Mouse (Mus musculus): Measurements from ENCODE around the gene Sacm1l. TPM values are rescaled to one million over a fixed set of nuclear protein-coding genes. Genes with fewer than 3 reads are reported as not detected.

The Sacm1l gene
- polyA plus RNA-seq, 1 experiment from 2014 or later, result 48.2 TPM

DNA sequence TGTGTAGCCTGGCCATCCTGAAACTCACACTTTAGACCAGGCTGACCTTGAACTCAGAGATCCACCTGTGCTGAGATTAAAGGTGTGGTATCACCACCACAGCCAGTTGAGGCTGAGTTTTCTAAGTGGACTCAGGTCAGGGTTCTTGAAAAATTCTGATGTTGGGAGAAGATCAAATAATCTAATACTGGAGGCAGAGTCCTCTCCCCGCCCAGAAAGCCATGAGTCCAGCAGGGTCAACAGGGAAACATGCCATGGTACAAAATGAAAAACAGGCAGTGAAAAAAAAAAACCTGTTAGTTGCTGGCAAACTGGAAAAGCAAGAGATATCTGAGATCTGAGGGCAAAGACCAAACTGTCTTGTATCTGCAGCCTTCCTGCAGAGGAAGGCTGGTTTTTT, 110.5 kb downstream of the Sacm1l start:
- 86% methylated on average over 1 of the region's 1 CpGs for WGBS
- H3K36me3 ChIP-seq (ENCODE audit: control insufficient read depth, insufficient read depth, low read length), result no peaks in the 10 kb centered on the region
- peaks cover 3% of the 10 kb centered on the region; the same call in 1 of the 2 replicates for H3K27me3 ChIP-seq (ENCODE audit: control insufficient read depth, insufficient read depth, low read length)
- H3K9ac ChIP-seq (ENCODE audit: low read length), result no peak overlapping the region
- no peak for ATAC-seq (ENCODE audit: insufficient number of reproducible peaks, insufficient read depth, low FRiP score, low read depth)
- H3K4me3 ChIP-seq (ENCODE audit: control insufficient read depth in 1 of 2, insufficient read depth in 1 of 2, low read depth in 1 of 2, low read length in 2 of 2), result no peak overlapping the region
- no peak overlapping the region for H3K27ac ChIP-seq (replicated peaks in 1 of 2; ENCODE audit: control insufficient read depth in 1 of 2, insufficient read depth in 1 of 2, low read depth in 2 of 2, low read length in 2 of 2)
- H3K9me3 ChIP-seq (ENCODE audit: control insufficient read depth, low read length), result no peaks in the 10 kb centered on the region
- no peak overlapping the region for H3K4me2 ChIP-seq (ENCODE audit: low read length)
- H3K4me1 ChIP-seq (ENCODE audit: control insufficient read depth in 2 of 2, insufficient read depth in 2 of 2, low read length in 2 of 2), result peaks cover 4% of the 10 kb centered on the region in 2 experiments; a peak in 3 of 4 replicates

Other genes starting within 250 kb of the Sacm1l start
- 1,217 and 1,378 TPM in 2 replicates for gene Lars2, start 162.8 kb upstream of the Sacm1l start, polyA plus RNA-seq (2014; fragmentation: Nextera tagmentation; extraction: Ambion mirVana)
- 50.9 and 56.0 TPM in 2 replicates for gene Limd1, start 51.1 kb upstream of the Sacm1l start, polyA plus RNA-seq (2014; fragmentation: Nextera tagmentation; extraction: Ambion mirVana)
- 0.22 and 0.26 TPM in 2 replicates for gene Slc6a20b, start 102.8 kb downstream of the Sacm1l start, polyA plus RNA-seq (2014; fragmentation: Nextera tagmentation; extraction: Ambion mirVana)
- 0.19 and 0.20 TPM in 2 replicates for gene Ccr9, start 148.7 kb downstream of the Sacm1l start, polyA plus RNA-seq (2014; fragmentation: Nextera tagmentation; extraction: Ambion mirVana)
- not detected in 2 replicates for gene Slc6a20a, start 149.1 kb downstream of the Sacm1l start, polyA plus RNA-seq (2014; fragmentation: Nextera tagmentation; extraction: Ambion mirVana)
- 37.3 and 39.3 TPM in 2 replicates for gene Lztfl1, start 187.9 kb downstream of the Sacm1l start, polyA plus RNA-seq (2014; fragmentation: Nextera tagmentation; extraction: Ambion mirVana)

Measured in heart, embryonic 14.5 days (tissue).